ENCODE assay signal across 18 mouse cellular contexts in the genomic region with DNA sequence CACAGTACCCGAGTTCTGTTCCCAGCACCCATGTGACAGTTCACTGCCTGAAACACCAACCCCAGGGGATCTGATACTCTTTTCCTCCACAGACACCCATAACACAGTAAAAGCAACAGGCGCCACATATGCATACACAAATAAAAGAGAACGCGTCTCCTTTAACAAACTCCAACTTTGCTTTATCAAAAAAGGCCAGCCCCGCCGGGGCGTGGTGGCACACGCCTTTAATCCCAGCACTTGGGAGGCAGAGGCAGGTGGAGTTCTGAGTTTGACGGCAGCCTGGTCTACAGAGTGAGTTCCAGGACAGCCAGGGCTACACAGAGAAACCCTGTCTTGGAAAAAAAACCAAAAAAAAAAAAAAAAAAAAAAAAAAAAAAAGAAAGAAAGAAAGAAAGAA. TPM values are rescaled to one million over a fixed set of nuclear protein-coding genes. Genes with fewer than 3 reads are reported as not detected.
DNase-seq lines count a peak whose midpoint lies in the region; ATAC-seq and TF ChIP-seq lines count a peak whose summit lies in the region.
"Not testable (repeated sequence)": the region's sequence is repeated elsewhere in the genome, so short reads cannot be mapped to it uniquely, and the experiment has no call there.
"Had no signal": no experiment of that assay in that cellular context is flagged by ENCODE, and none has a peak within 500 bp of the region (broad histone marks: within the 10 kb centered on the region; RNA-seq: fewer than 3 reads in every experiment).

No protein-coding gene starts in this region.

- peak; percentile 85 for ATAC-seq in erythroblast, adult 5-6 weeks (replicated peaks; ENCODE audit: low FRiP score, poor library complexity, severe bottlenecking)
- ATAC-seq in heart, embryonic 11.5 days (replicated peaks; ENCODE audit: insufficient number of reproducible peaks, low FRiP score, low TSS enrichment); heart, postnatal 0 days (ENCODE audit: insufficient read depth, low read depth): not testable (repeated sequence)
- peak; percentile 67 for ATAC-seq in liver, embryonic 12.5 days
- peak; percentile 79 for ATAC-seq in liver, embryonic 16.5 days (ENCODE audit: low read depth)

- H3K4me3 ChIP-seq in ES-E14 (ENCODE audit: insufficient read depth in 1 of 2, low read depth in 1 of 2, low read length in 2 of 2, poor library complexity in 1 of 2, severe bottlenecking in 1 of 2); heart, embryonic 11.5 days (ENCODE audit: low read depth, low read length); heart, postnatal 0 days (ENCODE audit: low read depth, low read length); liver, embryonic 12.5 days; liver, embryonic 16.5 days (ENCODE audit: low read depth, low read length): not testable (repeated sequence)

- H3K9ac ChIP-seq in ES-E14 (ENCODE audit: insufficient read depth, low read depth, low read length, poor library complexity, severe bottlenecking); heart, embryonic 11.5 days (ENCODE audit: low read depth, low read length); liver, embryonic 12.5 days; liver, embryonic 16.5 days (ENCODE audit: low read depth, low read length): not testable (repeated sequence)
- H3K9ac ChIP-seq in heart, postnatal 0 days (replicated peaks; ENCODE audit: low read depth, low read length) = 0 out of 2 replicates have a peak overlapping the region, but pooled peaks have one; percentile 33

- not testable (repeated sequence) for DNase-seq in ES-E14 (ENCODE audit: low read depth, low spot score); heart, postnatal 0 days (ENCODE audit: low spot score)
- peak; percentile 65 for DNase-seq in spleen, adult 12 weeks (ENCODE audit: low spot score)

- TF ChIP-seq EP300 in heart, postnatal 0 days (IDR thresholded peaks at IDR 0.05; ENCODE audit: low read depth) = not testable (repeated sequence)

- peak overlapping the region; percentile 16 for H3K27ac ChIP-seq in ES-E14 (ENCODE audit: insufficient read depth, low read depth, low read length, poor library complexity, severe bottlenecking)
- H3K27ac ChIP-seq in heart, embryonic 11.5 days (ENCODE audit: low read depth, low read length) = peak overlapping the region; percentile 37; the same call in 1 of the 2 replicates
- peak overlapping the region; percentile 59; the same call in 1 of the 2 replicates for H3K27ac ChIP-seq in heart, postnatal 0 days (ENCODE audit: low read depth)
- H3K27ac ChIP-seq in liver, embryonic 12.5 days = peak overlapping the region; percentile 68
- peak overlapping the region; percentile 45; the same call in 1 of the 2 replicates for H3K27ac ChIP-seq in liver, embryonic 16.5 days (ENCODE audit: low read length)

- not testable (repeated sequence) for H3K4me1 ChIP-seq in ES-E14 (ENCODE audit: control insufficient read depth in 2 of 2, insufficient read depth in 2 of 2, low read length in 2 of 2, poor library complexity in 1 of 2)
- peaks cover 15% of the 10 kb centered on the region for H3K4me1 ChIP-seq in heart, embryonic 11.5 days (ENCODE audit: control insufficient read depth, insufficient read depth, low read length)
- peaks cover 14% of the 10 kb centered on the region for H3K4me1 ChIP-seq in heart, postnatal 0 days (ENCODE audit: control insufficient read depth, insufficient read depth)
- H3K4me1 ChIP-seq in liver, embryonic 12.5 days = peaks cover 64% of the 10 kb centered on the region
- H3K4me1 ChIP-seq in liver, embryonic 16.5 days (ENCODE audit: control insufficient read depth, low read depth, low read length) = peaks cover 19% of the 10 kb centered on the region

- not testable (repeated sequence) for H3K4me2 ChIP-seq in heart, embryonic 11.5 days; heart, postnatal 0 days (ENCODE audit: low read depth, low read length)
- H3K4me2 ChIP-seq in liver, embryonic 12.5 days = peak overlapping the region; percentile 39
- peak overlapping the region; percentile 25; the same call in 1 of the 2 replicates for H3K4me2 ChIP-seq in liver, embryonic 16.5 days (ENCODE audit: low read depth, low read length)

- not testable (repeated sequence) for H3K36me3 ChIP-seq in ES-E14 (ENCODE audit: control insufficient read depth, insufficient read depth, low read length, poor library complexity, severe bottlenecking); liver, embryonic 16.5 days (ENCODE audit: control insufficient read depth, insufficient read depth)
- peaks cover 13% of the 10 kb centered on the region for H3K36me3 ChIP-seq in heart, embryonic 11.5 days (ENCODE audit: control insufficient read depth, insufficient read depth, low read length)
- peaks cover 29% of the 10 kb centered on the region for H3K36me3 ChIP-seq in heart, postnatal 0 days (replicated peaks; ENCODE audit: control insufficient read depth, insufficient read depth, low read length)
- peaks cover 16% of the 10 kb centered on the region for H3K36me3 ChIP-seq in liver, embryonic 12.5 days

- in situ Hi-C loops in ES-E14 (cut with MboI; ENCODE audit: low sequenced_read_pairs in 2 of 2, unreplicated experiment in 2 of 2) = not testable (repeated sequence)

- not testable (repeated sequence) for TF ChIP-seq CTCF in heart, postnatal 0 days (IDR thresholded peaks at IDR 0.05; ENCODE audit: low read depth)

- H3K9me3 ChIP-seq in ES-E14 (ENCODE audit: control insufficient read depth, insufficient read depth, low read depth, low read length); heart, embryonic 11.5 days (replicated peaks; ENCODE audit: control insufficient read depth, low read length); heart, postnatal 0 days (replicated peaks; ENCODE audit: control insufficient read depth, low read length); liver, embryonic 12.5 days (replicated peaks); liver, embryonic 16.5 days (replicated peaks; ENCODE audit: control insufficient read depth, low read length): not testable (repeated sequence)

- WGBS in heart, embryonic 11.5 days (ENCODE audit: insufficient replicate concordance) = 61% methylated on average over 9 of the region's 9 CpGs
- 71% methylated on average over 9 of the region's 9 CpGs for WGBS in heart, postnatal 0 days
- WGBS in liver, embryonic 12.5 days (ENCODE audit: insufficient replicate concordance) = 42% methylated on average over 9 of the region's 9 CpGs
- 31% methylated on average over 9 of the region's 9 CpGs for WGBS in liver, embryonic 16.5 days (ENCODE audit: insufficient replicate concordance)

- H3K27me3 ChIP-seq in heart, embryonic 11.5 days (ENCODE audit: control insufficient read depth, insufficient read depth, low read length); heart, postnatal 0 days (ENCODE audit: control insufficient read depth, insufficient read depth, low read length); liver, embryonic 12.5 days (replicated peaks); liver, embryonic 16.5 days (ENCODE audit: control insufficient read depth, insufficient read depth, low read depth, low read length): not testable (repeated sequence)

RNA-seq across cellular contexts. Expression of gene 4930415O20Rik, which starts 15.3 kb away (rescaled TPM):
- total RNA-seq in ES-E14 (2012; rRNA removed) = not detected in 2 replicates
- not detected in 2 replicates for total RNA-seq in erythroblast, adult 5-6 weeks (2015; ENCODE audit: low replicate concordance)
- not detected in 2 replicates for total RNA-seq in erythroblast, adult 5-6 weeks (2017; ENCODE audit: low replicate concordance)
- polyA plus RNA-seq in heart, embryonic 11.5 days (2014; fragmentation: Nextera tagmentation; extraction: Ambion mirVana) = 0.73 and 1.0 TPM in 2 replicates
- not detected in 2 replicates for total RNA-seq in heart, postnatal 0 days (2014; rRNA removed; ENCODE audit: low replicate concordance)
- polyA plus RNA-seq in heart, postnatal 0 days (2015; fragmentation: Nextera tagmentation; extraction: Ambion mirVana) = 0.30 TPM in 1 of 2 replicates, not detected in the other
- polyA plus RNA-seq in liver, embryonic 12.5 days (2016; fragmentation: Nextera tagmentation; extraction: Ambion mirVana) = not detected in 2 replicates
- polyA plus RNA-seq in liver, embryonic 16.5 days (2015; fragmentation: Nextera tagmentation; extraction: Ambion mirVana) = not detected in 2 replicates
- total RNA-seq: CH12.LX; gastrocnemius, postnatal 10 days had no signal
- polyA plus RNA-seq: activated CD4-positive, CD25-positive, alpha-beta regulatory T cell, adult 4 months; cerebellum, adult 2 months; embryonic facial prominence, embryonic 10.5 days; embryonic facial prominence, embryonic 14.5 days; forebrain, embryonic 12.5 days; heart, embryonic 12.5 days; hindbrain, embryonic 10.5 days; hindbrain, embryonic 14.5 days; intestine, embryonic 15.5 days had no signal

RNA-seq across cellular contexts. Expression of gene Ccnt1, which starts 15.4 kb away (rescaled TPM):
- total RNA-seq in ES-E14 (2012; rRNA removed) = 53.1 and 59.1 TPM in 2 replicates
- 23.8 and 41.1 TPM in 2 replicates for total RNA-seq in erythroblast, adult 5-6 weeks (2015; ENCODE audit: low replicate concordance)
- total RNA-seq in erythroblast, adult 5-6 weeks (2017; ENCODE audit: low replicate concordance) = 37.2 and 38.3 TPM in 2 replicates
- polyA plus RNA-seq in heart, embryonic 11.5 days (2014; fragmentation: Nextera tagmentation; extraction: Ambion mirVana) = 38.1 and 42.3 TPM in 2 replicates
- 20.0 and 32.8 TPM in 2 replicates for total RNA-seq in heart, postnatal 0 days (2014; rRNA removed; ENCODE audit: low replicate concordance)
- 21.4 and 22.3 TPM in 2 replicates for polyA plus RNA-seq in heart, postnatal 0 days (2015; fragmentation: Nextera tagmentation; extraction: Ambion mirVana)
- polyA plus RNA-seq in liver, embryonic 12.5 days (2016; fragmentation: Nextera tagmentation; extraction: Ambion mirVana) = 34.4 and 35.5 TPM in 2 replicates
- polyA plus RNA-seq in liver, embryonic 16.5 days (2015; fragmentation: Nextera tagmentation; extraction: Ambion mirVana) = 24.3 and 25.9 TPM in 2 replicates

RNA-seq across cellular contexts. Expression of gene Adcy6, which starts 23.7 kb away (rescaled TPM):
- 9.0 and 15.3 TPM in 2 replicates for total RNA-seq in ES-E14 (2012; rRNA removed)
- total RNA-seq in erythroblast, adult 5-6 weeks (2015; ENCODE audit: low replicate concordance) = 4.8 and 26.8 TPM in 2 replicates
- total RNA-seq in erythroblast, adult 5-6 weeks (2017; ENCODE audit: low replicate concordance) = 33.2 and 42.9 TPM in 2 replicates
- polyA plus RNA-seq in heart, embryonic 11.5 days (2014; fragmentation: Nextera tagmentation; extraction: Ambion mirVana) = 24.5 and 34.8 TPM in 2 replicates
- 200 and 216 TPM in 2 replicates for total RNA-seq in heart, postnatal 0 days (2014; rRNA removed; ENCODE audit: low replicate concordance)
- 29.2 and 33.5 TPM in 2 replicates for polyA plus RNA-seq in heart, postnatal 0 days (2015; fragmentation: Nextera tagmentation; extraction: Ambion mirVana)
- 9.7 and 10.2 TPM in 2 replicates for polyA plus RNA-seq in liver, embryonic 12.5 days (2016; fragmentation: Nextera tagmentation; extraction: Ambion mirVana)
- 6.1 and 8.3 TPM in 2 replicates for polyA plus RNA-seq in liver, embryonic 16.5 days (2015; fragmentation: Nextera tagmentation; extraction: Ambion mirVana)

RNA-seq across cellular contexts. Expression of gene Cacnb3, which starts 44.5 kb away (rescaled TPM):
- total RNA-seq in ES-E14 (2012; rRNA removed) = 27.3 and 32.0 TPM in 2 replicates
- not detected in 2 replicates for total RNA-seq in erythroblast, adult 5-6 weeks (2015; ENCODE audit: low replicate concordance)
- not detected in 2 replicates for total RNA-seq in erythroblast, adult 5-6 weeks (2017; ENCODE audit: low replicate concordance)
- 9.8 and 9.9 TPM in 2 replicates for polyA plus RNA-seq in heart, embryonic 11.5 days (2014; fragmentation: Nextera tagmentation; extraction: Ambion mirVana)
- 15.6 and 19.4 TPM in 2 replicates for total RNA-seq in heart, postnatal 0 days (2014; rRNA removed; ENCODE audit: low replicate concordance)
- 5.7 and 6.1 TPM in 2 replicates for polyA plus RNA-seq in heart, postnatal 0 days (2015; fragmentation: Nextera tagmentation; extraction: Ambion mirVana)
- polyA plus RNA-seq in liver, embryonic 12.5 days (2016; fragmentation: Nextera tagmentation; extraction: Ambion mirVana) = 3.8 and 4.9 TPM in 2 replicates
- 0.55 and 0.84 TPM in 2 replicates for polyA plus RNA-seq in liver, embryonic 16.5 days (2015; fragmentation: Nextera tagmentation; extraction: Ambion mirVana)

RNA-seq across cellular contexts. Expression of gene Kansl2, which starts 52.1 kb away (rescaled TPM):
- 95.0 and 111 TPM in 2 replicates for total RNA-seq in ES-E14 (2012; rRNA removed)
- 15.9 and 17.1 TPM in 2 replicates for total RNA-seq in erythroblast, adult 5-6 weeks (2015; ENCODE audit: low replicate concordance)
- 4.9 and 11.4 TPM in 2 replicates for total RNA-seq in erythroblast, adult 5-6 weeks (2017; ENCODE audit: low replicate concordance)
- polyA plus RNA-seq in heart, embryonic 11.5 days (2014; fragmentation: Nextera tagmentation; extraction: Ambion mirVana) = 75.9 and 77.5 TPM in 2 replicates
- 58.7 and 62.3 TPM in 2 replicates for total RNA-seq in heart, postnatal 0 days (2014; rRNA removed; ENCODE audit: low replicate concordance)
- 60.7 and 73.1 TPM in 2 replicates for polyA plus RNA-seq in heart, postnatal 0 days (2015; fragmentation: Nextera tagmentation; extraction: Ambion mirVana)
- 78.4 and 78.5 TPM in 2 replicates for polyA plus RNA-seq in liver, embryonic 12.5 days (2016; fragmentation: Nextera tagmentation; extraction: Ambion mirVana)
- 28.3 and 28.5 TPM in 2 replicates for polyA plus RNA-seq in liver, embryonic 16.5 days (2015; fragmentation: Nextera tagmentation; extraction: Ambion mirVana)

Comparison
In these comparisons a context has a peak if more than half of its experiments do, and no peak if none do; other contexts are left out.
1. H3K27ac ChIP-seq: peak in every context shown above with its lines; median percentile 68 in liver, embryonic 12.5 days; 59 in heart, postnatal 0 days; 45 in liver, embryonic 16.5 days; 37 in heart, embryonic 11.5 days; 16 in ES-E14.